Mouse (Mus musculus) cerebellum, adult 2 months (tissue): ENCODE measurements at regions not wholly inside any gene's neighbourhood (a gene's known extent, or its start where the extent isn't known, plus 50 kb on each side); places are given as distances from the start of the nearest gene placed in this dataset.

Source experiments
- CTCF ChIP-seq: fragments of 200-500 bp; IDR thresholded peaks from 2 replicates; pipeline ENCODE4 v1.5.1; 2011; ENCODE audit warnings: low read depth, mild to moderate bottlenecking, control low read depth, low read length, moderate library complexity, borderline replicate concordance; ENCODE audit not compliant: insufficient read depth
- POLR2A ChIP-seq: fragments of 200-500 bp; IDR thresholded peaks from 2 replicates; pipeline ENCODE4 v1.6.1; 2011; ENCODE audit warnings: low read length, control low read depth, borderline replicate concordance; ENCODE audit not compliant: insufficient read depth

- TF ChIP-seq CTCF (no peak), POLR2A (no peak)
Observed at GRCm38 (mm10) chr6:51039486-51040180, 385.4 kb upstream of the Npvf start.
